Mouse (Mus musculus) embryo, embryonic 11 days (tissue): Measurements from ENCODE around the gene Coq2.

Source experiments
- DNase-seq: peaks from one replicate; pipeline ENCODE4 v3.0.0-alpha.2; 2015

The Coq2 gene

GRCm38 (mm10) chr5:100619586-100620275, 55.2 kb downstream of the Coq2 start:
- DNase-seq, result no peak

DNA sequence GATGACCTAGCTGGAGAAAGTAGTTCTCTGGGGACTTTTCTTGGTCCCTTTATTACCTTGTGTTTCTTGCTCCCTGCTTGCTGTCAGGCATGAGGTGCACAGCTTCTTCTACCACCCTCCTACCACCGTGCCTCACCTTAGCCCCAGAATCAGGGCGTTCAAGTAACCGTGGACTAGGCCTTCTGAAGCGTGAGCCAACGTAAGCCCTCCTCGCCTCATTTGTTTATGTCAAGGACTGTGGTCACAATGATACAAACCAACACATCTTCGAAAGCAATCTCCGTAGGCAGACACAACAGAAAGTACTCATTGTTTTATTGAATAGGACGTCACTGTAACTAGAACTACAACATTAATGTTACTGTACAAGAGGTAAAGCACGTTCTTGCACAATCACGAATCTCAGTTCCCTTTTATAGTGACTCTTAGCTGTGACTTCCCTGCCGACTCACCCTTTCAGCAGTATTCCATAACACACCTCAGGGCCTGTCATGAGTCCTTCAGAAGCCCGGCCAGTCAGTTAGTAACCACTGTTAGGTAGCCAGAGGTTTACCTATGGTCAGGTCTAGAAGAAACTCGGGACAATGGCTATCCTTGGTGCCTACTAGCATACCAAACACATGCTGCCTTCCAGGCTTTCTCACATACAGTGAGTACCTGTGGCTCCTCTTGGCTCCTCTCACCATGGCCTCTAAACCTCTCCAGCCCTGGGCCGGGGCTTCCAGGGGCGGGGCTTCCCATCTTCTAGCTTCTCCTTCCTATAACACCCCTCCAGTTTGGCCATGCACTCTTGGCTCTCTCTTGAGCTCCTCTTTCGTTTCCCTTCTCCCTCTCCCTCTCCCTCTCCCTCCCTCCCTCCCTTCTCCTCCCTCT, 60.8 kb downstream of the Coq2 start:
- no peak for DNase-seq

GRCm38 (mm10) chr5:100607868-100608267, 67.1 kb downstream of the Coq2 start:
- DNase-seq, result no peak

DNA sequence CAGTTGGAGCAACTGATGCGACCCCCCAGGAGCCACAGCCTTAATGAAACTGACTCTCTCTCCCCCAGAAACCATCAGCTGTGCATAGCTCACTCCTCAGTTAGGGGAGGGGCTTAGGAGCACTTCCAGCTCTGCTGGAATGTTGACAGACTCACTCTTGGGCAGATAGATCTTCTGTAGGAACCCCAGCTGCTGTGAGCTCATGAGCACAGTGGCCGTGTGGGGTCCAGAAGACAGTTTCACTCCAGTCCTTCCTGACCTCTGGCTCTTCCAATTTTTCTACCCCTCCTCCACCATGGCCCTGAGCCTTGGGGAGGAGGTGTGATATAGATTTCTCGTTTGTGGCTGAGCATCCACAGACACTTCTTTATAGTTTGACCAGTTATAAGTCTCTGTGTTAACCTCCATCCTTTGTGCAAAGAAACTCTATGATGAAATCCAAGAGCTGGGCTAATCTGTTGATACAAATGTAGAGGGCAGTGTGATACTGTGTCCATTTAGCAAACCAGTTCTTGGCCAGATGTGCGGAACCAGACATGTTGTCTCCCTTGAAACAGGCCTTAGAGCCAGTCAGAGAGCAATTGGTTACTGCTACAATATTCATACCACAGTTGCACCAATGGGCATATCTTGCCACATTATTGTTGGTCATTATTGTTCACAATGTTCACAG, 67.7 kb downstream of the Coq2 start:
- DNase-seq, result no peak

DNA sequence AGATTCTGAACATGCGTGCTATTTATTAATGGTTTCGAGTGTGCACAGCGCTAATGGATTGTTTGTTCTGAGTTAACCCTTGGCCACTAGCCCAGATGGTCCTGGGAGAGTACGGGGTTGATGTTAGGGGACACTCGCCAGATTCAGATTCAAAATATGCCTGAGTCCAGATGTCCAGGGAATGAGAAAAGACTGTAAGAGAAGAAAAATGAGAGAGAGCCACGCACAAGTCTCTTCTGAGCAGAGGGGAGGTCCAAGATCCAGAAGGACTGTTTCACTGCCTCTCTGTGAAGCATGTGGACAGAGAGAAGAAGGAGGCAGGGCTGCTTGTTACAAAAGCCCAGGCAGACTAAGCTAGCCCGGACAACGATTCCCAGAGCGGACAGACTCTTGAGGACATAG, 69.1 kb downstream of the Coq2 start:
- no peak for DNase-seq
